Mouse (Mus musculus): Measurements from ENCODE around the gene Coq3. TPM values are rescaled to one million over a fixed set of nuclear protein-coding genes. Genes with fewer than 3 reads are reported as not detected.

Gene Coq3
- 10 to 100 TPM; 13.4 to 14.4 (median 13.5) TPM for polyA plus RNA-seq (2017; shearing (Covaris generic))

DNA sequence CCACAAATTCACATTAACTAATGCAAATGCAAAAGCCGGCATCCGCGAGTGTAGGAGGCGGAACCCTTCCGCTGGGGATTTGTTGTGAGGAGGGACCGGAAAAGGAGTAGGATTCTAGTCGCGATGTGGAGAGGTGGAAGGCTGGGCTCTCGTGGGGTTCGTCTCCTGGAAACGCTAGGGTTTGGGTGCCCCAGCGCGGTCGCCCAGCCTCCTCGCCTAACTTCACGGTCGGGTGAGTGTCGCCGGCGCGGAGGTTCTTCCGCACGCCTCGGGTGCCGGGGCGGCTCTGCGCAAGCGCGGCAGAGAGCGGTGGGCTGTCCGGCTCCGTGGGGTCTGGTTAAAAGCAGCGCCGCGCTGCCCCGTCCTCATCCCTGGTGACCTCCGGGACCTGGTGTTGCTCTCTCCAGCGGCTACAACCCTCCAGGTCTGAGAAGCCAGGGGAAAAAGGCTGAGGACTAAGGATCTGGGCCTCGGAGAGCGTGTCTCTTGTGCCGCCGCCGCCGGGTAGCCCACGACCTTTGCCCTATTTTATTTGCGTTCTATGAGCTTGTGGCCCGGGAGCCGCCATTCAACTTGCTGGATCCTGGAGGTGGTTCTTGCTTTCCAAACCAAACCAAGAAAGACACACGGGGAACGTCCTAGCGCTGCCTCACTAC is at the start of gene Coq3:
Gene Coq3 (plus strand): TSS at position 109 of the 656 bp plus-strand sequence.
- ATAC-seq = peak; percentile 88

- ATAC-seq = no peak
These were observed 46.6 kb upstream of the Coq3 start for GRCm38 (mm10) chr4:21832844-21833243.

DNA sequence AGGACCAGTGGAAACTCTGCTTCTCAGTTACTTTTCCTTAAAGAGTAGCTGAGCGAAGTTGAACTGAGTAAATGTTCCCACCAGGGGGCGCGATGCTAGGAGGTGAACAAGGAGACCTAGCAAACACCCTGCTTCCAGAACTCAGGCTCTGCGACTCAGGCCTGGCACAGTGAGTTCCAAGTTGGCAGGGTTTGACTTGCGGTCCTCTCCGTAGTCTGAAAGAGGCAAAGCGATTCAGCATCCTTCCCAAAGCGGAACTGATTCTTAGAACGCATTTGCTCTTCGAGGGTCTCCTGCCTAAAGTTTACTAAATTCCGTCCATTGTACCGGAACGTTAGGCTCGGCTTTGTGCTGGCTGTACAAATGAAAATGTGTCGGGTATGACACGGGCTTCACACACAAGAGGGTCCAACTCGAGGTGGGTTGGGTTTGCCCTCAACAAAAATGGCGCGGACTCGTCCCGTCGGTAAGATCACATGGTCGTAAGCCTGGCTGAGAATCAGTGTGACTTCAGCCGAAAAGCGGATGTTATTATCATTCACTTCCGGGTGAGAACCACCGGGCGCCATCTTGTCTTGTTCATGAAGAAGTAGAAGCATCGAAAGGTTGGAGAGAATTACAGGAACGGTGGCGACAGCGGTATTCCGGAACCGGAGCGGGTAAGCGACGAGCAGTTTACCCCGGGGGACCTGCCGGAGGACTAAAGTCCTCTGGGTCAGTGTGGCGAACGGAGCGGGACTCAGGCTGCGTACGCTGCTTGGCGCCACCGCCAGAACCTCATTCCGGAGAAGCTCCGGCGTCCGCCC is 31.8 kb upstream of the Coq3 start, which contains the start of gene Pnisr:
Gene Pnisr (plus strand): TSS at position 103 of the 806 bp plus-strand sequence.
- ATAC-seq = peak; percentile 89

- ATAC-seq = peak; percentile 66
These were observed 31.2 kb upstream of the Coq3 start for GRCm38 (mm10) chr4:21848287-21848630.

DNA sequence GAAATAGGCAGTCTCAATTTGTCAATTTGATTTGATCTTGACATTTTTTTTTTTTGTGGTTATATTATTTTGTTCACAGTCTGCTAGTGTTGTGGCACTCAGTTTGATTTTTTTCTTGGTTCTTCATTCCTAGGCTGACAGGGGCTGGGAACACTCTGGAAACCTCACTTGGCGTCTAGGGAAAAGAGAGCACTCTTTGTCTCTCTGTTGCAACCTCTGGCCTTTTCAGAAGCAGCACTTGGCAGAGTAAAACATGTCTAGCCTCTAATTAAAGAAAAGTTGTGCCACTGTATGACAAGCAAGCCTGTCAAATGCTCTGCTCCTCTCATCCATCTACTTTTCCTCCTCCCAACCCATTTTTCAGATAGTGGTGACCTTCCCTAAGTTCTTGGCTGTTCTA is 22.0 kb upstream of the Coq3 start:
- ATAC-seq = no peak

DNA sequence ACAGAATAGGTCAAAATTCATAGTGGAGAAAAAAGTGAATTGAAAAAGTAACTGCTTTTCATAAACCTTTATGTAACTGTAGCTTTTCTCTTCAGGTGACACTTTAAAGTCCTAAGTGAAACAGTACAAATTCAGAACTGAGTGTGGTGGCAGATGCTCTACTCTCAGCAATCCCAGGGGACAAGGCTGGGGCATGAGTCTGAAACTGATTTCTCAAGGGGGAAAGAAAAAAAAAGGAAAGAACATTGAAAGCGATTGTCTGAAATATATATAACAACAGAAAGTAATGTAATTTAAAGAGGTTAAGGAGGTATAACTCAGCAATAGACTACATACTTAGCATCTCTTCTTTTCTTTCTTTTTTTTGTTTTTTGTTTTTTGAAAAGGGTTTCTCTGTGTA is 14.2 kb upstream of the Coq3 start:
- ATAC-seq = no peak

GRCm38 (mm10) chr4:21878776-21879175 is 697 bp upstream of the Coq3 start:
- no peak for ATAC-seq

DNA sequence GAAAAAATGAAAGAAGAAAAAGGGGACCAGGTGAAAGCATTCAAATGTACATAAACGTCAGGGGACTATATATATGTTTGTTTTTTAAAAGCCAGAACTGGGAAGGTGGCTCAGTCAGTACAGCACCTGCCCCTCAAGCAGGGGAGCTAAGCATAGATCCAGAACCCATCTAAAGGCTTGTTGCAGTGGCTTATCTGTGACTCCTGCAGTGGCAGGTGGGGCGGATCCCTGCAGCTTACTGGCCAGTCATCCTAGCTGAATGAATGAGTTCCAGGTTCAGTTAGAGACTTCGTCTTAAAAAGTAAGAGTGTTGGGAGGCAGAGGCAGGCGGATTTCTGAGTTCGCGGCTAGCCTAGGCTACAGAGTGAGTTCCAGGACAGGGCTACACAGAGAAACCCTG is 3.3 kb downstream of the Coq3 start:
- no peak for ATAC-seq

GRCm38 (mm10) chr4:21885831-21886230 is 6.4 kb downstream of the Coq3 start:
- ATAC-seq = no peak

- ATAC-seq = no peak
These were observed 51.7 kb downstream of the Coq3 start, which contains the start of gene Faxc for GRCm38 (mm10) chr4:21930971-21931771. Gene Faxc (plus strand): TSS chr4:21931329.

- no peak for ATAC-seq
These were observed 52.5 kb downstream of the Coq3 start for GRCm38 (mm10) chr4:21931772-21932630.

DNA sequence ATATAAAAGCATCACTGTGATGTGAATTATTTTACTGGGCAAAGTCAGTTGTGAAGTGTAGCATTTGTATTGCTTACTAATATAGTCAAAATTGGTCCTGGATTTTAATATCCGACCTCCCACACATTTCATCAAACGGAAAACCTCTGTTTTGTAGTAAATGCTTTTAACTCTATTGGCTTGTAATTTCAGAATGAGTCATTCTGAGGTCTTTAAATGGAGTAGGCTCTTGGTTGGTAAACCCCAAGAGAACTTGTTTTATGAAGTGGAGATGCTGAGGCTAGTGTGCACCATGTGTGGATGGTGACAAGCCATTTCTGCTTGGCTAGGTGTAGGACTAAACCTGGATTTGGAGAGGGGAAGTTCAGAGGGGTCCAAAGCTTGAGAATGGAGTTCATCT is 55.9 kb downstream of the Coq3 start:
- ATAC-seq = no peak

DNA sequence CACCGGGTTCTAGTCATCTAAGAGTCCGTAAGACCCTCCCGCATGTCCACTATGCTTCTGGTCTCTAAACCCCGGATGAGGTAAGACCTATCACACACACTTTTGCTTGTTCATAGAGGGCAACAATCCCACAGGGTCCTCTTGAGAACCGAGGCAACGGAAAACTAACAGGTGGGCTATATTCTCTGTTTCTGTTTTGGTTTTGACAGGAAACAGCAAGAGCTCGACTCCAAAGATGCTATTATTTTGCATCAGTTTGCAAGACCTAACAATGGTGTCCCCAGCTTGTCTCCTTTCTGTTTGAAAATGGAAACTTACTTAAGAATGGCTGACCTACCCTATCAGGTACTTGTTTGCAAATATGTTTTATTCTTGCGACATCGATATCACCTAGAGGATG is 57.0 kb downstream of the Coq3 start:
- no peak for ATAC-seq

DNA sequence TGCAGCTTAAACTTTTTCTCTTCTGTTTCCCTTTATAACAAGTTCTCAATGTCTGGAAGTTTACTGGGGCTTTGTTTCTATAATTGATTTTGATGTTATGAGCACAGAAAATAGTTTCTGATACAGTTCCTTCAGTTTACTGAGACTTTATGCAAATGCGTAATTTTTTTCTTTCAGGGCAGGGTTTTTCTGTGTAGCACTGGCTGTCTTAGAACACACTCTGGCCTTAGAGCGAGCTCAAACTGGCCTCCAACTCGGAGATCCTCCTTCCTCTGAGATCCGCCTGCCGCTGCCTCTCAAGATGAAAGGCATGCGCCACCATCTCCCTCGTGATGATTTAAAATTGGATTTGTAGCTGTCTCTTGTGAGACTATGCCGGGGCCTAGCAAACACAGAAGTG is 58.4 kb downstream of the Coq3 start:
- no peak for ATAC-seq

DNA sequence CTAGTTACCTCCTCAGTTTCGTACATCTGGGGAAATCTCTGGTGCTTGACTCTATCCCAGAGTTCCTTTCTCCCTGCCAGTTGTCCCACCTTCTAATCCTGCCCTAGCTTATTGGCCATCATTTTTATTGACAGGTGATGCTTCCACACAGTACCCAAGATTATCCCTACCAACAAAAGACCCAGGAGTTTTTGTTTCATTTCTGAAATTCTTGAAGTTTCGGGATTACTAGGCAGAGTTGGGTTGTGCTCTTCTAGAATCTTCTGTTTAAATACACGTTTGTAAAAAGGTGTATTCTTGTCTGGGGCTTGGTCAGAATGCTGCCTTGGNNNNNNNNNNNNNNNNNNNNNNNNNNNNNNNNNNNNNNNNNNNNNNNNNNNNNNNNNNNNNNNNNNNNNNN is 65.2 kb downstream of the Coq3 start:
- no peak for ATAC-seq

DNA sequence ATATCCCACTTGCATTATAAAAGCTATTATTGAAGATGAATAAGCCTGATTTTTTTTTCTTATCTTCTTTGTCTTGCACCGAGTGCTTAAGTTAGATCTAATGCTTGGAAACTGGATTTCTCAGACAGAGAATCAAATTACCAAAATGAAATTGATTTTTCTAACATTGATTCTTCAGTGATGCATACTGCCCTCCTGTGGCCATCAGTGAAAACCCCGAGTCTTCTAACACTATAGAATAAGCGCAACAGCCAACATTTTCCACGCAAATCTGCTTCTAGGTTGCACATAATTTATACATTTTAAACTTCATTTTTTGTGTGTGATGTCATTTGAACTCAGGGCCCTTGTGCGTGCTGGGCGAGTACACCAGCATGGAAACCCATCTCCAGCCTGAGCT is 72.0 kb downstream of the Coq3 start:
- no peak for ATAC-seq

DNA sequence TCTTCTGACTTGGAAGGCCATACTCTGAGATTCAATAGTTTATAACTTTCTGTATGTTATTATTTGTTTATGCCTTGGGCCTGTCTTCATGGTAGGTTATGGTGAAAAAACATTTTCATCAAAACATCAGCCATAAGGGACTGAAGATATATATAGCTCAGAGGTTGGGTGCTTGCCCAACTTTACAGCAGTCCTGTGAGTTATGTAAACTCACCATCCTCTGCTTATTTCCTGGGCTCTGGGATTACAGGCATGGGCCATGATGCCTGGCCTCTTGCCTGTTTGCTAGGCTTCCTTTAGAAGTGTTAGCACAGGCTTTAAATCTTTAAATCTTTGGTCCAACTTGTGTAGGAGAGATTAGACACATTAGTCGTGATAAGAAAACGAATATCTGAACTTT is 72.8 kb downstream of the Coq3 start:
- ATAC-seq = no peak

- ATAC-seq = peak; percentile 52
These were observed 78.3 kb downstream of the Coq3 start for GRCm38 (mm10) chr4:21957570-21958321.

Data from inflammation-experienced regulatory T-cells, adult 6 months (primary cell).